Mouse (Mus musculus) liver, postnatal 0 days (tissue): ENCODE results near the gene Bloc1s1.

Experiments used
- CTCF ChIP-seq: sonication (generic); IDR thresholded peaks from 2 replicates; pipeline ENCODE4 v1.5.1; 2016; ENCODE audit warnings: antibody characterized with exemption, low read depth
- EP300 ChIP-seq: IDR thresholded peaks from 2 replicates; pipeline ENCODE4 v1.6.1; 2016; ENCODE audit warnings: antibody characterized with exemption, low read depth, mild to moderate bottlenecking

GRCm38 (mm10) chr10:128913696-128914095 lies 10.1 kb downstream of the Bloc1s1 start:
- TF ChIP-seq CTCF: no peak
- no peak for TF ChIP-seq EP300
